In the genomic region with DNA sequence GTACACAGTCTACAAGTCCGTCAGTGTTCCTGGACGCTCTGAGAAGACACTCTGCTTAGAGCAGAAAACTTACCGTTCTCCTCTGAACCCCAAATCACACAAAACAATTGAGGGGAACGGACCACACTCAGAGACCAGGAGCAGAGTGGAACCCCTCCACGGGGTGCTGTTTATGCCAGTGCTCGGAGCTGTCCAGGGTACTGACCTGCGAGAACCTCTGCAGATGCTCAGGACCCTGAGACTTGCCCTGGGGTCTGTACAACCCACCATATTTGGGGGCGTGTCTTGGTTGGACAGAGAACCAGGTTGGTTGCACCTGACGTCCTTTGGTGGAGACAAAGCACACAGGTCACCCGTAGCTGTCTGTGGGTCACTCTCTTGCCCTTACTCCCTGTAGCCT, we compare ENCODE assay signal across 8 mouse cellular contexts.
DNase-seq lines count a peak whose midpoint lies in the region; ATAC-seq and TF ChIP-seq lines count a peak whose summit lies in the region.
"Had no signal": no experiment of that assay in that cellular context is flagged by ENCODE, and none has a peak within 500 bp of the region (broad histone marks: within the 10 kb centered on the region; RNA-seq: fewer than 3 reads in every experiment).

No protein-coding gene starts in this region.

- H3K27ac ChIP-seq in forebrain, postnatal 0 days (ENCODE audit: low read depth, low read length), result 0 out of 2 replicates have a peak overlapping the region, but pooled peaks have one; percentile 9
- no peak overlapping the region for H3K27ac ChIP-seq in heart, embryonic 10.5 days
- H3K27ac ChIP-seq: embryonic facial prominence, embryonic 12.5 days had no signal

- no peaks in the 10 kb centered on the region for H3K4me1 ChIP-seq in lung, adult 2 months (ENCODE audit: control insufficient read depth, insufficient read depth, low read length)
- no peaks in the 10 kb centered on the region for H3K4me1 ChIP-seq in forebrain, postnatal 0 days (ENCODE audit: insufficient read depth)
- no peaks in the 10 kb centered on the region for H3K4me1 ChIP-seq in heart, embryonic 10.5 days
- H3K4me1 ChIP-seq: embryonic facial prominence, embryonic 12.5 days had no signal

- no peak for TF ChIP-seq POLR2A in lung, adult 2 months (IDR thresholded peaks at IDR 0.05; ENCODE audit: borderline replicate concordance, extremely low read depth, low read depth, low read length)

- H3K4me2 ChIP-seq in forebrain, postnatal 0 days (ENCODE audit: low read depth), result no peak overlapping the region
- H3K4me2 ChIP-seq: embryonic facial prominence, embryonic 12.5 days had no signal

- ATAC-seq in forebrain, postnatal 0 days, result no peak

- H3K9ac ChIP-seq in forebrain, postnatal 0 days, result no peak overlapping the region
- H3K9ac ChIP-seq: embryonic facial prominence, embryonic 12.5 days had no signal

- no peak overlapping the region for H3K4me3 ChIP-seq in lung, adult 2 months (replicated peaks; ENCODE audit: extremely low read depth, low read depth, low read length)
- no peak overlapping the region for H3K4me3 ChIP-seq in forebrain, postnatal 0 days (ENCODE audit: low read depth, low read length)
- no peak overlapping the region for H3K4me3 ChIP-seq in heart, embryonic 10.5 days
- H3K4me3 ChIP-seq: embryonic facial prominence, embryonic 12.5 days had no signal

- H3K36me3 ChIP-seq in forebrain, postnatal 0 days (ENCODE audit: insufficient read depth), result no peaks in the 10 kb centered on the region
- no peaks in the 10 kb centered on the region for H3K36me3 ChIP-seq in heart, embryonic 10.5 days
- H3K36me3 ChIP-seq: embryonic facial prominence, embryonic 12.5 days had no signal

- no peaks in the 10 kb centered on the region for H3K27me3 ChIP-seq in forebrain, postnatal 0 days (ENCODE audit: insufficient read depth, low read length)
- H3K27me3 ChIP-seq in heart, embryonic 10.5 days (ENCODE audit: insufficient read depth, poor library complexity, severe bottlenecking), result no peaks in the 10 kb centered on the region
- H3K27me3 ChIP-seq: embryonic facial prominence, embryonic 12.5 days had no signal

- H3K9me3 ChIP-seq in forebrain, postnatal 0 days (ENCODE audit: low read length), result no peaks in the 10 kb centered on the region
- H3K9me3 ChIP-seq in heart, embryonic 10.5 days, result no peaks in the 10 kb centered on the region
- H3K9me3 ChIP-seq: embryonic facial prominence, embryonic 12.5 days had no signal

- peak; percentile 34 for DNase-seq in lung, postnatal 10 days
- no peak for DNase-seq in lung, adult 2 months
- peak; percentile 33 for DNase-seq in c-Kit-positive CD71-negative TER-119-negative erythroid progenitor cells, embryonic 14.5 days (ENCODE audit: low read depth)
- DNase-seq in forebrain, postnatal 0 days, result no peak
- peak; percentile 64 for DNase-seq in thymus, postnatal 14 days
- no peak for DNase-seq in layer of hippocampus, postnatal 10 days (ENCODE audit: low spot score in 2 of 2)
- DNase-seq in heart, embryonic 10.5 days (ENCODE audit: low spot score), result no peak

- no peak for TF ChIP-seq CTCF in lung, adult 2 months (IDR thresholded peaks at IDR 0.05; ENCODE audit: insufficient read depth, low read length)
- TF ChIP-seq CTCF in forebrain, postnatal 0 days (IDR thresholded peaks at IDR 0.05; ENCODE audit: low read depth), result no peak

- WGBS in lung, adult 2 months, result 37% methylated on average over 10 of the region's 10 CpGs
- WGBS in forebrain, postnatal 0 days, result 49% methylated on average over 10 of the region's 10 CpGs
- WGBS in heart, embryonic 10.5 days, result 36% methylated on average over 10 of the region's 10 CpGs

Comparison
In these comparisons a context has a peak if more than half of its experiments do, and no peak if none do; other contexts are left out.
1. DNase-seq: peak in lung, postnatal 10 days (single experiment), c-Kit-positive CD71-negative TER-119-negative erythroid progenitor cells, embryonic 14.5 days (single experiment) and thymus, postnatal 14 days (single experiment); none in lung, adult 2 months (single experiment), forebrain, postnatal 0 days (single experiment), layer of hippocampus, postnatal 10 days (0 of 2) and heart, embryonic 10.5 days (single experiment).